Mouse (Mus musculus) intestine, embryonic 14.5 days (tissue): ENCODE measurements around the gene Taok3. TPM values are rescaled to one million over a fixed set of nuclear protein-coding genes. Genes with fewer than 3 reads are reported as not detected.

Source experiments
- ATAC-seq: fragments of 200-750 bp; cut with Nextera tagmentation; replicated peaks from 2 replicates; pipeline ENCODE4 v1.8.0; 2017; ENCODE audit warnings: low read depth, moderate number of reproducible peaks, moderate TSS enrichment, moderate library complexity; ENCODE audit not compliant: low FRiP score, low TSS enrichment
- DNase-seq: peaks from one replicate; pipeline ENCODE4 v3.0.0-alpha.2; 2018; ENCODE audit warnings: low spot score
- H3K27ac ChIP-seq: fragments of 300-500 bp; sonication (generic); 2 replicates; pipeline ENCODE4 v1.5.1; 2014; ENCODE audit warnings: low read depth, mild to moderate bottlenecking, control low read depth
- H3K27me3 ChIP-seq: fragments of 300-500 bp; sonication (generic); replicated peaks from 2 replicates; pipeline ENCODE4 v1.6.1; 2014; ENCODE audit warnings: low read length, control low read depth; ENCODE audit not compliant: control insufficient read depth, insufficient read depth
- H3K36me3 ChIP-seq: fragments of 300-500 bp; sonication (generic); 2 replicates; pipeline ENCODE4 v1.6.1; 2014; ENCODE audit warnings: low read length, control low read depth; ENCODE audit not compliant: control insufficient read depth, insufficient read depth
- H3K4me1 ChIP-seq: fragments of 300-500 bp; sonication (generic); replicated peaks from 2 replicates; pipeline ENCODE4 v1.6.1; 2014; ENCODE audit warnings: low read length, control low read depth, mixed read lengths; ENCODE audit not compliant: control insufficient read depth, insufficient read depth
- H3K4me2 ChIP-seq: fragments of 300-500 bp; sonication (generic); 2 replicates; pipeline ENCODE4 v1.6.1; 2014; ENCODE audit warnings: low read length
- H3K4me3 ChIP-seq: fragments of 300-500 bp; sonication (generic); 2 replicates; pipeline ENCODE4 v1.5.1; 2014; ENCODE audit warnings: low read depth, low read length, control low read depth, mixed read lengths
- H3K9ac ChIP-seq: fragments of 300-500 bp; sonication (generic); 2 replicates; pipeline ENCODE4 v1.6.1; 2014; ENCODE audit warnings: mild to moderate bottlenecking, low read length
- H3K9me3 ChIP-seq: fragments of 300-500 bp; sonication (generic); 2 replicates; pipeline ENCODE4 v1.6.1; 2016; ENCODE audit warnings: low read length, control low read depth; ENCODE audit not compliant: control insufficient read depth
- WGBS: fragments of 180-500 bp; shearing (Covaris S2); extraction: QIAGEN DNeasy Blood & Tissue Kit; methylation state at CpG from one replicate; pipeline ENCODE4 v1.1.7; 2014; 5-methylcytosine and 5-hydroxymethylcytosine counted together
- polyA plus RNA-seq: library from polyadenylated mRNA; unstranded; fragments of >200 nt; fragmentation: Nextera tagmentation; extraction: Ambion mirVana; gene quantifications from 2 replicates; pipeline ENCODE4 v1.2.1, GENCODE M21; 2014

Gene Taok3
- polyA plus RNA-seq, 1 experiment from 2014 or later, result 37.7 TPM

DNA sequence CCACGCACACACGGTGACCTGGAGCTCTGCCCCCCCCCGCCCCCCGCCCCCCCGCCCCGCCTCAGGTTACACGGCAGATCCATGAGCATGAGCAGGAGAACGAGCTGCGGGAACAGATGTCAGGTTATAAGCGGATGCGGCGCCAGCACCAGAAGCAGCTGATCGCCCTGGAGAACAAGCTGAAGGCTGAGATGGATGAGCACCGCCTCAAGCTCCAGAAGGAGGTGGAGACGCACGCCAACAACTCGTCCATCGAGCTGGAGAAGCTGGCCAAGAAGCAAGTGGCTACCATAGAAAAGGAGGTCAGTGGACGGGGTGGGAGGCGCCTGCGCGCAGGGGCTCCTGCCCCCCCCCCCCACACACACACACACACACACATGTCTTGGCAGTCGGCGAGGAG is 130.9 kb downstream of the Taok3 start:
- peaks cover 9% of the 10 kb centered on the region for H3K36me3 ChIP-seq
- no peaks in the 10 kb centered on the region; the same call in 1 of the 2 replicates for H3K4me1 ChIP-seq
- H3K27me3 ChIP-seq, result no peaks in the 10 kb centered on the region
- DNase-seq (no peak), ATAC-seq (no peak)
- whole genome bisulfite sequencing, result 55% methylated on average over 24 of the region's 24 CpGs
- H3K9ac ChIP-seq, result no peak overlapping the region
- no peak overlapping the region for H3K4me2 ChIP-seq
- no peaks in the 10 kb centered on the region for H3K9me3 ChIP-seq
- H3K27ac ChIP-seq, result no peak overlapping the region
- no peak overlapping the region for H3K4me3 ChIP-seq

DNA sequence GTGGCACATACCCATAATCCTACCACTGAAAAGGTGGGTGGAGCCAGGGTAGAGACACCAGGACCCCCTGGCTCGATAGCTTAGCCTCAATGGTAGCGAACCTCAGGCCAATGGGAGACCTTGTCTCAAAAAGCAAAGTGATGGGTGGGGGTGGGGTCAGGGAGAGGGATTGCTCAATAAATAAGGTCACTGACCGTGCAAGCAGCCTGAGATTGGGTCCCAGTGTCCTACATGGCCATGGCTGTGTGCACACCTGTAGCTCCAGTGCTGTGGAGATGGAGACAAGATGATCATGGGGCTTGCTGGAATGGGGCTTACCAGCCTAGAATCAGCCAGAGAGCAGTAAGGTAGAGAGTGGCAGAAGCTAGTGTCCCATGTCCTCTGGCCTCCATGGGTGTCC is 131.8 kb downstream of the Taok3 start:
- 96% methylated on average over 3 of the region's 3 CpGs for WGBS
- H3K4me2 ChIP-seq, result no peak overlapping the region
- no peaks in the 10 kb centered on the region for H3K27me3 ChIP-seq
- H3K36me3 ChIP-seq, result peaks cover 19% of the 10 kb centered on the region
- DNase-seq, result no peak
- H3K9ac ChIP-seq, result no peak overlapping the region
- H3K27ac ChIP-seq, result no peak overlapping the region
- ATAC-seq, result no peak
- no peaks in the 10 kb centered on the region for H3K9me3 ChIP-seq
- no peak overlapping the region for H3K4me3 ChIP-seq
- H3K4me1 ChIP-seq, result no peaks in the 10 kb centered on the region; the same call in 1 of the 2 replicates

DNA sequence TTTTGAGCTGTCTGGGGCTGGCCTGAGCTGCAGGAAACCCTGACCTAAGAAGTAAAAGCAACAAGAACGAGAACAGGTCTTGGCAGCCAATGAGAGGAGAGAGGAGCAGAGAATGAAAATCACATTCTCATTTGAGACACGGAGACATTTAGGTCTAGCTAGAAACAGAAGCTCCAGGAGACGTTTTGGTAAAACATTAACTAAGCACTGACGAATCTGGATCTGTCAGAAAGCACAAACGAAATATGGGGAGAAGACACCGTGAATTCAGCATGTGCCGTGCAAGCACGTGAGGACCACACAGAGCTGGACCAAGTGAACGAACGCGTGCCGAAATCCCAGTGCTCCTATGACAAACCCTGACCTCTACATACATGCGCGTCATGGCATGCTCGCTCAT is 138.3 kb downstream of the Taok3 start:
- no peaks in the 10 kb centered on the region for H3K9me3 ChIP-seq
- H3K4me2 ChIP-seq, result no peak overlapping the region
- H3K27ac ChIP-seq, result no peak overlapping the region
- WGBS, result 84% methylated on average over 15 of the region's 15 CpGs
- H3K27me3 ChIP-seq, result no peaks in the 10 kb centered on the region
- no peak overlapping the region for H3K4me3 ChIP-seq
- no peaks in the 10 kb centered on the region for H3K4me1 ChIP-seq
- ATAC-seq, result no peak
- H3K9ac ChIP-seq, result no peak overlapping the region
- no peak for DNase-seq
- H3K36me3 ChIP-seq, result peaks cover 54% of the 10 kb centered on the region

DNA sequence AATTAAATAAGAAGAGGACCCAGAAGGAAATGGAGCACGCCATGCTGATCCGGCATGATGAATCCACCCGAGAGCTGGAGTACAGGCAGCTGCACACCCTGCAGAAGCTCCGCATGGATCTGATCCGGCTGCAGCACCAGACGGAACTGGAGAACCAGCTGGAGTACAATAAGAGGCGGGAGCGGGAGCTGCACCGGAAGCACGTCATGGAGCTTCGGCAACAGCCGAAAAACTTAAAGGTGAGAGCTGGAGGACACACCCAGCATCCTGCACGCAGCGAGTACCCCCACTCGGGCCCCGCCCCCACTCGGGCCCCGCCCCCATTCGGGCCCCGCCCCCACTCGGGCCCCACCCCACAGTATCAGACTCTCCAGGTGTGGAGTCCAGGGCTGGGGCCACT is 143.6 kb downstream of the Taok3 start:
- 86% methylated on average over 21 of the region's 21 CpGs for WGBS
- Histone ChIP-seq H3K4me1 (no peaks in the 10 kb centered on the region), H3K9me3 (no peaks in the 10 kb centered on the region; the same call in 1 of the 2 replicates), H3K4me3 (no peak overlapping the region), H3K9ac (no peak overlapping the region), H3K27me3 (no peaks in the 10 kb centered on the region), H3K27ac (no peak overlapping the region), H3K36me3 (peaks cover 49% of the 10 kb centered on the region), H3K4me2 (no peak overlapping the region)
- no peak for DNase-seq
- ATAC-seq, result no peak

DNA sequence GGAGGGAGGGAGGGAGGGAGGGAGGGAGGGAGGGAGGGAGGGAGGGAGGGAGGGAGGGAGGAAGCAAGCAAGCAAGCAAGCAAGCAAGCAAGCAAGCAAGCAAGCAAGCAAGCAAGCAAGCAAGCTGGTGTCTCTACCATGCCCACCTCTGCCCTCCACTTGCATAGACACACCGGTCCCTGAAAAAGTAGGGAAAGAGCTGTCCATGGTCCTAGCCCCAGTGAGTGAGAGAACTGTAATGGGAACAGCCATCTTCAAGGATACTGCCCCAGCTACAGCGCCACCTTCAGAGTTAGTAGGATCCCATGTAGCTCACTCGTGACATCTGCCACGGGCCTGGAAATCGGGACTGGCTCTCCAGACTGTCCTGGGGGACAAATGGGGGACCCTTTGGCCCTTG is 144.8 kb downstream of the Taok3 start:
- Histone ChIP-seq H3K4me2 (no peak overlapping the region), H3K36me3 (peaks cover 39% of the 10 kb centered on the region), H3K9me3 (no peaks in the 10 kb centered on the region; the same call in 1 of the 2 replicates), H3K4me3 (no peak overlapping the region), H3K27ac (no peak overlapping the region), H3K4me1 (no peaks in the 10 kb centered on the region), H3K27me3 (no peaks in the 10 kb centered on the region), H3K9ac (no peak overlapping the region)
- WGBS, result 33% methylated on average over 5 of the region's 5 CpGs
- ATAC-seq, result no peak
- no peak for DNase-seq

DNA sequence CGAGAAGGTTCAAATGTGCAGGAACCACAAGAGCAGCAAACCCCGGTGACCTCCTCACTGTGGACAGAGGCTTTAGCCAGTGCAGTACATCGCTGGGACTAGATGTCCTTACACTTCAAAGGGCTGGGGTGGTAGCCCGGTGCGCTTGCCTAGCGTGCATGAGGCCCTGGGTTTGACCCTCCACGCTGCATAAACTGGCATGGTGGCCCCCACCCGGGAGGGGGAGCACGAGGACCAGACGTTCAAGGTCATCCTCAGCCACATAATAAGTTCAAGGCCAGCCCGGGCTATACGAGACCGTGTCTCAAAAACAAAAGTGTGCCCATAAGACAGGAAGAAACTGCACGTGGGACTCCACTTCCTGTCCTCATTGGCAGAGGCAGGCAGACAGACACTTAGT is 148.0 kb downstream of the Taok3 start:
- Histone ChIP-seq H3K4me2 (no peak overlapping the region), H3K9me3 (no peaks in the 10 kb centered on the region; the same call in 1 of the 2 replicates), H3K36me3 (peaks cover 30% of the 10 kb centered on the region), H3K4me3 (no peak overlapping the region), H3K27ac (no peak overlapping the region), H3K27me3 (no peaks in the 10 kb centered on the region), H3K4me1 (no peaks in the 10 kb centered on the region), H3K9ac (no peak overlapping the region)
- DNase-seq, result no peak
- no peak for ATAC-seq
- 74% methylated on average over 14 of the region's 14 CpGs for WGBS

DNA sequence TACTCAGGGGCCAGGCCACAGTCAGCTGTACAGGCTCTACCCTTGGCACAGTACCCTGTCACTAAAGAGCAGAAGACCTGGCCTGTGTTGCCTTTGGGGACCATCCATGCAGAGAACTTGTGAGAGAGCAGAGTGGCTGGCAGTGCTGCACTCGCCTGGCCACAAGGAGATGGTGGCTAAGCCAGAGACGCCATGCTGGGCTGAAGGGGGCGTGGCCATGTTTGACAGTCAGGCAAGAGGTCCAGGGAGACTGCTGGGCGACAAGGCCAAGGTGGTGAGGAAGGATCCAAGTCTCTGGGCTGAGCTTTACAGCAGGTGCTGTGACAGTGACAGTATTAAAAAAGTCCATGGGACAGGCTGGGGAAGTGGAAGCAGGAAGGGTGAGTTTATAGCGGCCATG is 148.8 kb downstream of the Taok3 start:
- Histone ChIP-seq H3K9ac (no peak overlapping the region), H3K36me3 (peaks cover 22% of the 10 kb centered on the region), H3K4me1 (no peaks in the 10 kb centered on the region), H3K27me3 (no peaks in the 10 kb centered on the region), H3K4me3 (no peak overlapping the region), H3K9me3 (no peaks in the 10 kb centered on the region; the same call in 1 of the 2 replicates), H3K27ac (no peak overlapping the region), H3K4me2 (no peak overlapping the region)
- DNase-seq (no peak), ATAC-seq (no peak)
- WGBS, result 52% methylated on average over 5 of the region's 5 CpGs

DNA sequence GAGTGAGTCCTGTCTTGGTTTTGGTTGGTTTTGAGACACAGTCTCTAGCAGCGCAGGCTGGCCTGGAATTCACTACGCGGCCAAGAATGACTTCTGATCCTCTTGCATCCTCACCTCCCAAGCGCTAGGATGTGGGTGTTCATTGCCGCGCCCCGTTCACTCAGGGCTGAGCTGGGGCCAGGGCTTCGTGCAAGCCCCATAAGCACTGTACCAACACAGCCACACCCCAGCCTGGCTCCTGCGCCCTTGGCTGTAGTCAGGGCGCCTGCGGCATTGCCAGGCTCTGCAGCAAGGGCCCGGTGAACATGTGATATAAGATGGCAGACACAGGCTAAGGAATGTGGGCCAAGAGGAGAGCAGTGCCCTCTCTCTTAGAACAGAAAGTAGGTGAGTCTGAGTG is 149.5 kb downstream of the Taok3 start:
- H3K9me3 ChIP-seq, result no peaks in the 10 kb centered on the region
- 95% methylated on average over 12 of the region's 12 CpGs for WGBS
- no peak overlapping the region for H3K4me3 ChIP-seq
- DNase-seq, result no peak
- no peak overlapping the region for H3K4me2 ChIP-seq
- no peaks in the 10 kb centered on the region for H3K27me3 ChIP-seq
- no peaks in the 10 kb centered on the region for H3K4me1 ChIP-seq
- no peak for ATAC-seq
- no peak overlapping the region for H3K9ac ChIP-seq
- H3K36me3 ChIP-seq, result peaks cover 21% of the 10 kb centered on the region
- no peak overlapping the region for H3K27ac ChIP-seq

DNA sequence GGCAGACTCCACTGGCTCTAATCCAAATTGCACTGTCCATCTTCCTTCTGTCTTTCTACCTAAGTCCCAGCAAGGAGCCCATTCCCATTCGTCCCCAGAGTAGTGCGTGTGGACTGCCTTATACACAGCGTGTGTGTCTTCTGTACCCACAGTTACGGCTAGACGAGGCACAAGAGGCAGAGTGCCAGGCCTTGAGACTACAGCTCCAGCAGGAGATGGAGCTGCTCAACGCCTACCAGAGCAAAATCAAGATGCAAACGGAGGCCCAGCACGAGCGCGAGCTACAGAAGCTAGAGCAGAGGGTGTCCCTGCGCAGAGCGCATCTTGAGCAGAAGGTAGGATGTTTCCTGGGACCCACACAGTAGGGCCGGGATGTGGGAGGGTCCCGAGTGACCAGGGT is 152.0 kb downstream of the Taok3 start:
- Histone ChIP-seq H3K4me3 (no peak overlapping the region), H3K4me1 (no peaks in the 10 kb centered on the region), H3K27ac (no peak overlapping the region), H3K36me3 (0 out of 2 replicates have a peak, but pooled peaks cover 6% of the 10 kb centered on the region), H3K9me3 (no peaks in the 10 kb centered on the region), H3K4me2 (no peak overlapping the region), H3K27me3 (no peaks in the 10 kb centered on the region), H3K9ac (no peak overlapping the region)
- 90% methylated on average over 14 of the region's 14 CpGs for WGBS
- ATAC-seq, result no peak
- no peak for DNase-seq
